Mouse (Mus musculus): ENCODE data around the gene Guca2b. TPM values are rescaled to one million over a fixed set of nuclear protein-coding genes. Genes with fewer than 3 reads are reported as not detected.

The Guca2b gene
- total and polyA plus RNA-seq, 3 experiments: 1.1 to 2.3 TPM; not detected in 1

DNA sequence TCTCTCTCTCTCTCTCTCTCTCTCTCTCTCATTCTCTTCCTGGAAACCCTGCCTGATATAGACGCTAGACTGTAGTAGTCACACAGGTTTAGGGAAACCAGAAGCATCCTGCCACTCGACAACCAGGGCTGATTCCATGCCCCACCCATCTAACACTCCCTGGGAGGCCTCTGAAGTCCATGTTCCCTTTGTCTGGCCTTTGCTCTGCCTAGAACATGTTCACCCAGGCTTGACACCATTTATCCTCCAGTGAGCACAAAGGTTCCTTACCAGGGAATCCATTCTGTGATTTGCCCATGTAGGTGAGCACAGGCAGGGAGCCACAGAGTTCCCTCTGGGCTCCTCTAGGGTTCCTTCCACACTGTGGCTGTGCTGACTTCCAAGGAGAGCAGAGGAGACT, 508 bp downstream of the Guca2b start:
- no peak for DNase-seq (ENCODE audit: extremely low read depth)
- no peaks in the 10 kb centered on the region for H3K36me3 ChIP-seq (replicated peaks in 1 of 2; ENCODE audit: control insufficient read depth in 1 of 2, insufficient read depth in 1 of 2, low read length in 1 of 2)
- H3K4me2 ChIP-seq (ENCODE audit: insufficient read depth, low read depth, poor library complexity, severe bottlenecking): no peak overlapping the region
- H3K9ac ChIP-seq (ENCODE audit: insufficient read depth, low read depth): no peak overlapping the region
- H3K4me1 ChIP-seq (ENCODE audit: control insufficient read depth in 1 of 2, insufficient read depth in 2 of 2): peaks cover 6 to 27% of the 10 kb centered on the region in 2 experiments
- peaks cover 4% of the 10 kb centered on the region for H3K9me3 ChIP-seq (replicated peaks; ENCODE audit: low read length)
- no peaks in the 10 kb centered on the region for H3K79me2 ChIP-seq (replicated peaks; ENCODE audit: control insufficient read depth, extremely low read depth, insufficient read depth, poor library complexity, severe bottlenecking)
- in situ Hi-C loops (cut with MboI; ENCODE audit: low pct_ligation_motif_present, low pct_unique_long_range_greater_than_20kb, low sequenced_read_pairs) (loop anchor here (25.0 kb wide), 1 partner anchor 396 kb away; the partner anchor contains the start of gene Cldn19), dilution Hi-C loops (cut with MboI; ENCODE audit: extremely low pct_ligation_motif_present, extremely low pct_unique_long_range_greater_than_20kb, low sequenced_read_pairs) (no loop called here)
- H3K27me3 ChIP-seq (replicated peaks): no peaks in the 10 kb centered on the region
- H3K4me3 ChIP-seq (replicated peaks in 1 of 3; ENCODE audit: low read depth in 2 of 3, low read length in 2 of 3, poor library complexity in 1 of 3): no peak overlapping the region
- no peak overlapping the region for H3K27ac ChIP-seq (ENCODE audit: insufficient read depth, low read depth)
- TF ChIP-seq MAX (IDR thresholded peaks at IDR 0.05; ENCODE audit: low read length) (no peak), MXI1 (IDR thresholded peaks at IDR 0.05; ENCODE audit: low read depth, low read length) (no peak), CTCF (conservative IDR thresholded peaks at IDR 0.05 in 1 of 2, IDR thresholded peaks at IDR 0.05 in 1 of 2; ENCODE audit: low read depth in 2 of 2, low read length in 2 of 2) (no peak), JUN (IDR thresholded peaks at IDR 0.05; ENCODE audit: insufficient read depth, low read depth, low read length) (no peak), E2F4 (IDR thresholded peaks at IDR 0.05; ENCODE audit: insufficient replicate concordance, low read depth, low read length) (no peak), MAFK (IDR thresholded peaks at IDR 0.05; ENCODE audit: insufficient replicate concordance, low read length) (no peak), ETS1 (conservative IDR thresholded peaks at IDR 0.05; ENCODE audit: low read depth, low read length) (no peak), PAX5 (IDR thresholded peaks at IDR 0.05; ENCODE audit: low read length) (no peak), UBTF (IDR thresholded peaks at IDR 0.05; ENCODE audit: low read depth, low read length) (no peak), CHD1 (IDR thresholded peaks at IDR 0.05; ENCODE audit: low read depth, low read length) (no peak), HCFC1 (IDR thresholded peaks at IDR 0.05; ENCODE audit: low read depth, low read length) (no peak), USF1 (IDR thresholded peaks at IDR 0.05; ENCODE audit: low read depth, low read length) (no peak), EP300 (IDR thresholded peaks at IDR 0.05; ENCODE audit: low read length) (no peak), SIN3A (IDR thresholded peaks at IDR 0.05; ENCODE audit: low read length) (no peak), USF2 (conservative IDR thresholded peaks at IDR 0.05; ENCODE audit: low read depth, low read length) (no peak), ELF1 (IDR thresholded peaks at IDR 0.05; ENCODE audit: low read depth, low read length) (no peak), ZMIZ1 (IDR thresholded peaks at IDR 0.05; ENCODE audit: low read depth, low read length) (no peak), MYC (IDR thresholded peaks at IDR 0.05; ENCODE audit: low read depth, low read length) (no peak), ZC3H11A (IDR thresholded peaks at IDR 0.05; ENCODE audit: low read depth, low read length) (no peak)

DNA sequence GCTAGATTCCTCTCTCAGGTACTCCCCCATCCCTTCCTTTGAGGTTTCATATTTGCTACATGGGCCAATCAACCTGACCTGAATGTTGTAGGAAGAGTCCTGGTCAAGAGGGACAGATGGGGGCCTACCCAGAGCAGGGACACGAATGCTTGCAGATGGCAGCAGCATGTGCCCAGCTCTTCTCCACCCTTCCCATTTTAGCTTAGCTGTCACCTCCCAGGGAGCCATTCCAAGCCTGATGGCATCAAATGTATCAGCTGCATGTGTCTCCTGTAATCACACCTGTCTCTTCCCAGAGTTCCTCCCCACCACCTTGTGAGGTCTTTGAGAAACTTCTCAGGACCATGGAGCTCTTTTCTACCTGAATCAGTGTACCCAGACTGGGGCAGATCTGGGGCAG, 1.7 kb downstream of the Guca2b start:
- Histone ChIP-seq H3K79me2 (replicated peaks; ENCODE audit: control insufficient read depth, extremely low read depth, insufficient read depth, poor library complexity, severe bottlenecking) (no peaks in the 10 kb centered on the region), H3K4me3 (replicated peaks in 1 of 3; ENCODE audit: low read depth in 2 of 3, low read length in 2 of 3, poor library complexity in 1 of 3) (no peak overlapping the region), H3K36me3 (replicated peaks in 1 of 2; ENCODE audit: control insufficient read depth in 1 of 2, insufficient read depth in 1 of 2, low read length in 1 of 2) (no peaks in the 10 kb centered on the region), H3K9ac (ENCODE audit: insufficient read depth, low read depth) (no peak overlapping the region), H3K4me1 (ENCODE audit: control insufficient read depth in 1 of 2, insufficient read depth in 2 of 2) (peaks cover 3 to 14% of the 10 kb centered on the region in 2 experiments), H3K4me2 (ENCODE audit: insufficient read depth, low read depth, poor library complexity, severe bottlenecking) (no peak overlapping the region), H3K27me3 (replicated peaks) (no peaks in the 10 kb centered on the region), H3K9me3 (replicated peaks; ENCODE audit: low read length) (peaks cover 9% of the 10 kb centered on the region), H3K27ac (ENCODE audit: insufficient read depth, low read depth) (no peak overlapping the region)
- in situ Hi-C loops (cut with MboI; ENCODE audit: low pct_ligation_motif_present, low pct_unique_long_range_greater_than_20kb, low sequenced_read_pairs) (loop anchor here (25.0 kb wide), 1 partner anchor 395 kb away; the partner anchor contains the start of gene Cldn19), dilution Hi-C loops (cut with MboI; ENCODE audit: extremely low pct_ligation_motif_present, extremely low pct_unique_long_range_greater_than_20kb, low sequenced_read_pairs) (no loop called here)
- no peak for DNase-seq (ENCODE audit: extremely low read depth)
- no peak for TF ChIP-seq MEF2A (IDR thresholded peaks at IDR 0.05; ENCODE audit: borderline replicate concordance, low read depth, low read length)
- no peak for TF ChIP-seq SMC3 (IDR thresholded peaks at IDR 0.05; ENCODE audit: low read depth, low read length)
- TF ChIP-seq USF2 (conservative IDR thresholded peaks at IDR 0.05; ENCODE audit: low read depth, low read length): no peak
- TF ChIP-seq CHD2 (IDR thresholded peaks at IDR 0.05; ENCODE audit: low read length): no peak
- TF ChIP-seq JUND (conservative IDR thresholded peaks at IDR 0.05; ENCODE audit: low read depth, low read length): no peak
- no peak for TF ChIP-seq PAX5 (IDR thresholded peaks at IDR 0.05; ENCODE audit: low read length)
- no peak for TF ChIP-seq BHLHE40 (IDR thresholded peaks at IDR 0.05; ENCODE audit: low read depth, low read length)
- no peak for TF ChIP-seq KAT2A (IDR thresholded peaks at IDR 0.05; ENCODE audit: insufficient replicate concordance, low read length)
- no peak for TF ChIP-seq MAFK (IDR thresholded peaks at IDR 0.05; ENCODE audit: insufficient replicate concordance, low read length)
- no peak for TF ChIP-seq USF1 (IDR thresholded peaks at IDR 0.05; ENCODE audit: low read depth, low read length)
- TF ChIP-seq CHD1 (IDR thresholded peaks at IDR 0.05; ENCODE audit: low read depth, low read length): no peak
- TF ChIP-seq JUN (IDR thresholded peaks at IDR 0.05; ENCODE audit: insufficient read depth, low read depth, low read length): no peak
- TF ChIP-seq SIN3A (IDR thresholded peaks at IDR 0.05; ENCODE audit: low read length): no peak
- TF ChIP-seq UBTF (IDR thresholded peaks at IDR 0.05; ENCODE audit: low read depth, low read length): no peak

All from CH12.LX (cell line).